ENCODE assay signal across 11 mouse cellular contexts in the genomic region with DNA sequence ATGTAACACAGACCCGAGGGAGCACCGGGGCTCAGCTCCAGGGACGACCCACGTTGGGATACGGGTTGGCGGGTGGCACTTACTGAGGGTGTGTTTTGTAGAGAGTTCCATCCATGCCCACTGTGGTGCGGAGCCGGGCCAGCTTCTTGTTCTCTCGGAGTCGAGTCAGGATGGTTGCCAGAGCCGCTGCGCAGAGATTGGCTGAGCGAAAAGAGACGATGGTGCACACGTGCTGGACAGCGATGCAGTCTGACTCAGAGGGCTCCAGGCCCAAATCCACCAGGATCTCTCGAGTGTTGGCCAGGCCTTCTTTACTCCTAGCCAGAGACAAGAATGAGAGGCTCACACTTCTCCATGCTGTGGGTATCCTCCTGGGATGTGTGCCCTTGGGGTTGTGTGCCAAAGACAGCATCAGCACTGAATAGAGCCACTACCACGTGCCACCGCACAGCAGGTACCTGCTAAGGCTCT. TPM values are rescaled to one million over a fixed set of nuclear protein-coding genes. Genes with fewer than 3 reads are reported as not detected.
DNase-seq lines count a peak whose midpoint lies in the region; ATAC-seq and TF ChIP-seq lines count a peak whose summit lies in the region.
"Had no signal": no experiment of that assay in that cellular context is flagged by ENCODE, and none has a peak within 500 bp of the region (broad histone marks: within the 10 kb centered on the region; RNA-seq: fewer than 3 reads in every experiment).

No protein-coding gene starts in this region.

- TF ChIP-seq CTCF in forebrain, postnatal 0 days (IDR thresholded peaks at IDR 0.05; ENCODE audit: low read depth): no peak
- no peak for TF ChIP-seq CTCF in lung, postnatal 0 days (IDR thresholded peaks at IDR 0.05)

- H3K4me3 ChIP-seq in forebrain, postnatal 0 days (ENCODE audit: low read depth, low read length): no peak overlapping the region
- H3K4me3 ChIP-seq in forebrain, embryonic 14.5 days (ENCODE audit: low read depth, low read length): no peak overlapping the region
- no peak overlapping the region for H3K4me3 ChIP-seq in lung, postnatal 0 days (ENCODE audit: low read depth, low read length)
- H3K4me3 ChIP-seq: kidney, embryonic 15.5 days had no signal

- 70% methylated on average over 19 of the region's 19 CpGs for whole genome bisulfite sequencing in forebrain, postnatal 0 days
- WGBS in forebrain, embryonic 14.5 days: 84% methylated on average over 19 of the region's 19 CpGs
- WGBS in lung, postnatal 0 days: 77% methylated on average over 19 of the region's 19 CpGs

- DNase-seq in forebrain, postnatal 0 days: peak; percentile 40
- no peak for DNase-seq in forebrain, embryonic 14.5 days (ENCODE audit: low spot score)
- peak; percentile 12 for DNase-seq in right cerebral cortex, adult 18-20 months
- DNase-seq in right cerebral cortex, adult 2 months (ENCODE audit: low spot score in 2 of 2): no peak
- DNase-seq in gastrocnemius, postnatal 25 days: peak; percentile 58
- DNase-seq in skeletal muscle tissue, adult 2 months (ENCODE audit: low read depth, low spot score): peak; percentile 25
- no peak for DNase-seq in adrenal gland, postnatal 14 days
- DNase-seq in lung, postnatal 0 days (ENCODE audit: low spot score): no peak
- DNase-seq: B cell, adult 2 months; liver had no signal

- peak; percentile 81 for ATAC-seq in forebrain, postnatal 0 days
- no peak for ATAC-seq in forebrain, embryonic 14.5 days
- no peak for ATAC-seq in lung, postnatal 0 days

- H3K9ac ChIP-seq in forebrain, postnatal 0 days: no peak overlapping the region
- no peak overlapping the region for H3K9ac ChIP-seq in forebrain, embryonic 14.5 days (ENCODE audit: low read length)
- H3K9ac ChIP-seq in lung, postnatal 0 days (replicated peaks; ENCODE audit: low read depth): no peak overlapping the region
- H3K9ac ChIP-seq: kidney, embryonic 15.5 days had no signal

- H3K4me2 ChIP-seq in forebrain, postnatal 0 days (ENCODE audit: low read depth): no peak overlapping the region
- no peak overlapping the region for H3K4me2 ChIP-seq in forebrain, embryonic 14.5 days (ENCODE audit: low read length)
- H3K4me2 ChIP-seq in lung, postnatal 0 days (replicated peaks; ENCODE audit: low read depth, low read length): no peak overlapping the region
- H3K4me2 ChIP-seq: kidney, embryonic 15.5 days had no signal

- no peaks in the 10 kb centered on the region for H3K36me3 ChIP-seq in forebrain, postnatal 0 days (ENCODE audit: insufficient read depth)
- no peaks in the 10 kb centered on the region for H3K36me3 ChIP-seq in forebrain, embryonic 14.5 days (ENCODE audit: control insufficient read depth, insufficient read depth, low read length)
- no peaks in the 10 kb centered on the region for H3K36me3 ChIP-seq in lung, postnatal 0 days (ENCODE audit: insufficient read depth, low read length)
- H3K36me3 ChIP-seq: kidney, embryonic 15.5 days had no signal

- TF ChIP-seq EP300 in lung, postnatal 0 days (IDR thresholded peaks at IDR 0.05): no peak

- H3K27me3 ChIP-seq in forebrain, postnatal 0 days (ENCODE audit: insufficient read depth, low read length): no peaks in the 10 kb centered on the region
- no peaks in the 10 kb centered on the region for H3K27me3 ChIP-seq in forebrain, embryonic 14.5 days (replicated peaks; ENCODE audit: control insufficient read depth, insufficient read depth, low read length)
- H3K27me3 ChIP-seq in lung, postnatal 0 days (replicated peaks; ENCODE audit: insufficient read depth, low read length): no peaks in the 10 kb centered on the region

- H3K9me3 ChIP-seq in forebrain, postnatal 0 days (ENCODE audit: low read length): no peaks in the 10 kb centered on the region
- no peaks in the 10 kb centered on the region for H3K9me3 ChIP-seq in forebrain, embryonic 14.5 days (replicated peaks; ENCODE audit: control insufficient read depth, low read length)
- H3K9me3 ChIP-seq in lung, postnatal 0 days (ENCODE audit: low read length): no peaks in the 10 kb centered on the region
- H3K9me3 ChIP-seq: kidney, embryonic 15.5 days had no signal

- H3K4me1 ChIP-seq in forebrain, postnatal 0 days (ENCODE audit: insufficient read depth): no peaks in the 10 kb centered on the region
- H3K4me1 ChIP-seq in forebrain, embryonic 14.5 days (ENCODE audit: control insufficient read depth, insufficient read depth, low read length): no peaks in the 10 kb centered on the region
- no peaks in the 10 kb centered on the region for H3K4me1 ChIP-seq in lung, postnatal 0 days (ENCODE audit: insufficient read depth, low read depth, low read length)

- no peak overlapping the region for H3K27ac ChIP-seq in forebrain, postnatal 0 days (ENCODE audit: low read depth, low read length)
- H3K27ac ChIP-seq in forebrain, embryonic 14.5 days (ENCODE audit: low read depth, low read length): no peak overlapping the region
- no peak overlapping the region for H3K27ac ChIP-seq in lung, postnatal 0 days (ENCODE audit: low read length)
- H3K27ac ChIP-seq: kidney, embryonic 15.5 days had no signal

RNA-seq across cellular contexts. Expression of a gene that starts 20.6 kb away (rescaled TPM):
- 0.23 and 0.57 TPM in 2 replicates for total RNA-seq in forebrain, postnatal 0 days (2014; rRNA removed)
- polyA plus RNA-seq in forebrain, postnatal 0 days (2015; fragmentation: Nextera tagmentation; extraction: Ambion mirVana): 0.31 and 0.33 TPM in 2 replicates
- polyA plus RNA-seq in forebrain, embryonic 14.5 days (2014; fragmentation: Nextera tagmentation; extraction: Ambion mirVana): 0.15 and 0.16 TPM in 2 replicates
- total RNA-seq in gastrocnemius, postnatal 25 days (2021): under 1 TPM in 1 of 2 experiments, not detected in 1; 0.08 TPM
- total RNA-seq in adrenal gland, postnatal 14 days (2021): not detected in 2 replicates
- polyA plus RNA-seq in lung, postnatal 0 days (2015; fragmentation: Nextera tagmentation; extraction: Ambion mirVana): 6.2 and 8.1 TPM in 2 replicates

RNA-seq across cellular contexts. Expression of a gene that starts 22.0 kb away (rescaled TPM):
- 86.2 and 90.1 TPM in 2 replicates for total RNA-seq in forebrain, postnatal 0 days (2014; rRNA removed)
- polyA plus RNA-seq in forebrain, postnatal 0 days (2015; fragmentation: Nextera tagmentation; extraction: Ambion mirVana): 109 and 140 TPM in 2 replicates
- 31.0 and 48.9 TPM in 2 replicates for polyA plus RNA-seq in forebrain, embryonic 14.5 days (2014; fragmentation: Nextera tagmentation; extraction: Ambion mirVana)
- 1 to 10 TPM; 7.1 to 8.5 TPM for total RNA-seq in gastrocnemius, postnatal 25 days (2021)
- 26.0 and 31.1 TPM in 2 replicates for total RNA-seq in adrenal gland, postnatal 14 days (2021)
- 25.8 and 27.8 TPM in 2 replicates for polyA plus RNA-seq in lung, postnatal 0 days (2015; fragmentation: Nextera tagmentation; extraction: Ambion mirVana)

RNA-seq across cellular contexts. Expression of a gene that starts 47.6 kb away (rescaled TPM):
- 2.0 and 2.2 TPM in 2 replicates for total RNA-seq in forebrain, postnatal 0 days (2014; rRNA removed)
- 0.98 and 1.5 TPM in 2 replicates for polyA plus RNA-seq in forebrain, postnatal 0 days (2015; fragmentation: Nextera tagmentation; extraction: Ambion mirVana)
- polyA plus RNA-seq in forebrain, embryonic 14.5 days (2014; fragmentation: Nextera tagmentation; extraction: Ambion mirVana): 1.1 and 1.4 TPM in 2 replicates
- total RNA-seq in gastrocnemius, postnatal 25 days (2021): not detected
- 0.41 and 0.60 TPM in 2 replicates for total RNA-seq in adrenal gland, postnatal 14 days (2021)
- 0.29 and 0.49 TPM in 2 replicates for polyA plus RNA-seq in lung, postnatal 0 days (2015; fragmentation: Nextera tagmentation; extraction: Ambion mirVana)

RNA-seq across cellular contexts. Expression of a gene that starts 47.9 kb away (rescaled TPM):
- 23.5 and 26.0 TPM in 2 replicates for total RNA-seq in forebrain, postnatal 0 days (2014; rRNA removed)
- polyA plus RNA-seq in forebrain, postnatal 0 days (2015; fragmentation: Nextera tagmentation; extraction: Ambion mirVana): 13.2 and 15.8 TPM in 2 replicates
- polyA plus RNA-seq in forebrain, embryonic 14.5 days (2014; fragmentation: Nextera tagmentation; extraction: Ambion mirVana): 22.3 and 22.6 TPM in 2 replicates
- 10 to 100 TPM; 15.3 to 20.1 TPM for total RNA-seq in gastrocnemius, postnatal 25 days (2021)
- total RNA-seq in adrenal gland, postnatal 14 days (2021): 38.7 and 41.9 TPM in 2 replicates
- 9.6 and 9.8 TPM in 2 replicates for polyA plus RNA-seq in lung, postnatal 0 days (2015; fragmentation: Nextera tagmentation; extraction: Ambion mirVana)

Comparison
In these comparisons a context has a peak if more than half of its experiments do, and no peak if none do; other contexts are left out.
1. DNase-seq: peak in forebrain, postnatal 0 days (single experiment), right cerebral cortex, adult 18-20 months (single experiment), gastrocnemius, postnatal 25 days (single experiment) and skeletal muscle tissue, adult 2 months (single experiment); none in forebrain, embryonic 14.5 days (single experiment), right cerebral cortex, adult 2 months (0 of 2), adrenal gland, postnatal 14 days (single experiment) and lung, postnatal 0 days (single experiment).